Mouse (Mus musculus): ENCODE measurements at regions not wholly inside any gene's neighbourhood (a gene's known extent, or its start where the extent isn't known, plus 50 kb on each side); places are given as distances from the start of the nearest gene placed in this dataset.

DNA sequence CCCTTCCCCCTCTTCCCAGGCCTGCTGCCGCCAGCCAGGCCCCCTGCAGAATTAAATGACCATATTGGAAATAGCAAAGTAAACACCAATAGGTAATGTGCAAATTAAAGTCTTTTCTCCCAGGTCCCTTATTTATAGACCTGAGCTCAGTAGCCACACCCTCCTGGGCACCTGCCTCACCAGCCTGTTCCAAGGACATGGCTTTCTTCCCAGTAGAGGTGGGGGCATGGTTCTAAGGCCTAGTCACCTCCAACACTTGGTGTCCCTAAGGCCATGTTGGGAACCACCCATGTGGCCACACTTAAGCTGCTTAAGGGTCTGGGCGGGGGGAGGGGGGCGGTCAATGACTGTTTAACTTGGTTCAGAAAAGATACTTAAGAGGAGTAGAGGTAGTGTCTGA is 121.9 kb downstream of the Vegfa start:
- TF ChIP-seq CTCF (IDR thresholded peaks at IDR 0.05; ENCODE audit: insufficient read depth, low read depth, low read length) = no peak
- TF ChIP-seq POLR2A (IDR thresholded peaks at IDR 0.05; ENCODE audit: insufficient read depth, low read depth, low read length) = no peak
